Mouse (Mus musculus): ENCODE data around the gene Prkacb. TPM values are rescaled to one million over a fixed set of nuclear protein-coding genes. Genes with fewer than 3 reads are reported as not detected.

Prkacb gene
- polyA plus RNA-seq, 1 experiment: 26.1 TPM

DNA sequence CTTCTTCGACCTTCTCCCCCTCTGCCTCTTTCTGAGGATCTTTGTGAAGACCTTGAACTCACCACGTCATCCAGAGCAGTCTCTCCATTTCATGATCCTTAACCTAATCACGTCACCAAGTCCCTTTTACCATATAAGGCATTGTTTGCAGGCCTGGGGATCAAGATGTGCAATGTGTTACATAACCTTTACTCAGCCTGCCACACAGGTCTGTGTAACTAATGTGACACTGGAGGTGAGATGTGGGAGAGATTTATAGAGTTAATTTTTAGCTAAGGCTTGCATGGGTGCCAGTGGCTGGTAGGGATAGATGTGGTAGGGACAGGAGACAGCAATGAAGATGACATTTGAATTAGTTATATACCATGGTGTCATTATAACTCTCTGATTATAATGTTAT lies 104.4 kb downstream of the Prkacb start:
- no peak for TF ChIP-seq CTCF (IDR thresholded peaks at IDR 0.05; ENCODE audit: insufficient read depth, low read length)
- WGBS: 60% methylated on average over 3 of the region's 3 CpGs
- H3K4me3 ChIP-seq (replicated peaks; ENCODE audit: extremely low read depth, low read depth, low read length): no peak overlapping the region
- DNase-seq: no peak
- no peaks in the 10 kb centered on the region for H3K4me1 ChIP-seq (ENCODE audit: control insufficient read depth, insufficient read depth, low read length)

DNA sequence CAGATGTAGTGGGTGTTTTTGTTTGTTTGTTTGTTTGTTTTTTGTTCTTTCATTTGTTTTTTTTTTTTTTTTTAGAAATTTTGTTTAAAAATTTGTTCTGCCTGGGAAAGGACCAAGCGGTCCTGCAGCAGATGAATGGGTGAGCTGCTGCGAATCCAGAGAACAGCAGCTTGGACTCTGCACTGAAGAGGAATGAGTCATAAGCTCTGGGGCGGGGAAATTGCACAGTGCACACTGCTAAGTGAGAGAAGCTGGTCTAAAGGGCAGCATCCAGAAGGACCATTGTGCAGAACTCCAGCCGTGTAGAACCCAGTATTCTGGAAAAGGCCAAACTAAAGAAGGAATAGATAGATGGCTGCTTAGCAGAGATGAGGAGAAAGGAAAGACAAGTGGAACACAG lies 108.7 kb downstream of the Prkacb start:
- H3K4me1 ChIP-seq (ENCODE audit: control insufficient read depth, insufficient read depth, low read length): no peaks in the 10 kb centered on the region
- no peak for DNase-seq
- 87% methylated on average over 4 of the region's 4 CpGs for WGBS
- TF ChIP-seq CTCF (IDR thresholded peaks at IDR 0.05; ENCODE audit: insufficient read depth, low read length) (no peak), POLR2A (IDR thresholded peaks at IDR 0.05; ENCODE audit: borderline replicate concordance, extremely low read depth, low read depth, low read length) (no peak)
- no peak overlapping the region for H3K4me3 ChIP-seq (replicated peaks; ENCODE audit: extremely low read depth, low read depth, low read length)

DNA sequence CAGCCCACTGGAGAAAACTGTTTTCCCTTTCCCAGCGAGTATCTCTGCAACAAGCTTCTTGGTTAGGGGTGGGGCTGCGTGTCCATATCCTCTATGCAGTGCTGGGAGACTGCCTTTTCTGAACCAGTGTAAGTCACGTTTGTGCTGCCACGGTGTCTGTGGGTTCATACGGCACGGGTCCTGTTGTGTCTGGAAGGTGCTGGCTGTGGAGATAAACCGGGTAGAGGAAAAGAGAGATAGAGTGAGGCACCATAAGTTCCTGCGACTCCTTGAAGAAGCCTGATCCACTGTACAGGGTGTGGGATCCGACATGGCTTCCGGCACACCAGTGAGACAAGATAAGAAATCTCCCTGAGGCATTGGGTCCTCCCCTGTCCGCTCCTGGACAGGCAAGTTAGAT lies 112.7 kb downstream of the Prkacb start:
- TF ChIP-seq POLR2A (IDR thresholded peaks at IDR 0.05; ENCODE audit: borderline replicate concordance, extremely low read depth, low read depth, low read length): no peak
- no peak for TF ChIP-seq CTCF (IDR thresholded peaks at IDR 0.05; ENCODE audit: insufficient read depth, low read length)
- no peaks in the 10 kb centered on the region for H3K4me1 ChIP-seq (ENCODE audit: control insufficient read depth, insufficient read depth, low read length)
- 59% methylated on average over 11 of the region's 11 CpGs for WGBS
- H3K4me3 ChIP-seq (replicated peaks; ENCODE audit: extremely low read depth, low read depth, low read length): no peak overlapping the region
- no peak for DNase-seq

DNA sequence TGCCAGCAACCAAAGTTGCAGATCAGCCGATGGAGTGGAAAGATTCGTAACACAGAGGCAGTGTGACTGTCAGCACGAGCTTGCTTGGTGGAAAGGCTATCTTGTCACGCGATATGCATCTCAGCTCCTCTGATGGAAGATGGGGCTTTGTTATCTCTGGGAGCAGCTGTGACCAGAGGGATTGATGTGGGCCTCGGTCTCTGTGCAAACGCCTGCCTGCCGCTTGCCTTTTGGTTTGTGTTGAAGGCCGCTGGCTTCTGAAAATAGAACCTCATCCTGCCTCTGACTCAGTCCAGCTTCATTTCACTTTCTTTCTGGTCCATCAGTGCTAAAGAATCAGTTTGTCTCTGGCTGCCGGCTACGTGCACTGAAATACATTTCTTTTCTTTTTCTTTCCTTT lies 113.8 kb downstream of the Prkacb start:
- DNase-seq: no peak
- 59% methylated on average over 11 of the region's 11 CpGs for WGBS
- TF ChIP-seq CTCF (IDR thresholded peaks at IDR 0.05; ENCODE audit: insufficient read depth, low read length) (no peak), POLR2A (IDR thresholded peaks at IDR 0.05; ENCODE audit: borderline replicate concordance, extremely low read depth, low read depth, low read length) (no peak)
- Histone ChIP-seq H3K4me1 (ENCODE audit: control insufficient read depth, insufficient read depth, low read length) (no peaks in the 10 kb centered on the region), H3K4me3 (replicated peaks; ENCODE audit: extremely low read depth, low read depth, low read length) (no peak overlapping the region)

- no peak for DNase-seq
- Histone ChIP-seq H3K4me1 (ENCODE audit: control insufficient read depth, insufficient read depth, low read length) (no peaks in the 10 kb centered on the region), H3K4me3 (replicated peaks; ENCODE audit: extremely low read depth, low read depth, low read length) (no peak overlapping the region)
- 67% methylated on average over 5 of the region's 5 CpGs for WGBS
- no peak for TF ChIP-seq POLR2A (IDR thresholded peaks at IDR 0.05; ENCODE audit: borderline replicate concordance, extremely low read depth, low read depth, low read length)
- TF ChIP-seq CTCF (IDR thresholded peaks at IDR 0.05; ENCODE audit: insufficient read depth, low read length): no peak
Measured at GRCm38 (mm10) chr3:146692547-146692946, 120.2 kb downstream of the Prkacb start.

GRCm38 (mm10) chr3:146687121-146687725 lies 125.6 kb downstream of the Prkacb start:
- no peak overlapping the region for H3K4me3 ChIP-seq (replicated peaks; ENCODE audit: extremely low read depth, low read depth, low read length)

GRCm38 (mm10) chr3:146686428-146686827 lies 126.4 kb downstream of the Prkacb start:
- WGBS: 82% methylated on average over 8 of the region's 8 CpGs
- Histone ChIP-seq H3K4me1 (ENCODE audit: control insufficient read depth, insufficient read depth, low read length) (peaks cover 7% of the 10 kb centered on the region), H3K4me3 (replicated peaks; ENCODE audit: extremely low read depth, low read depth, low read length) (no peak overlapping the region)
- TF ChIP-seq POLR2A (IDR thresholded peaks at IDR 0.05; ENCODE audit: borderline replicate concordance, extremely low read depth, low read depth, low read length): no peak
- TF ChIP-seq CTCF (IDR thresholded peaks at IDR 0.05; ENCODE audit: insufficient read depth, low read length): no peak
- no peak for DNase-seq

More at GRCm38 (mm10) chr3:146687121-146687725, 125.6 kb downstream of the Prkacb start:
- DNase-seq: no peak
- WGBS: 76% methylated on average over 4 of the region's 4 CpGs
- TF ChIP-seq CTCF (IDR thresholded peaks at IDR 0.05; ENCODE audit: insufficient read depth, low read length) (no peak), POLR2A (IDR thresholded peaks at IDR 0.05; ENCODE audit: borderline replicate concordance, extremely low read depth, low read depth, low read length) (no peak)
- peaks cover 7% of the 10 kb centered on the region for H3K4me1 ChIP-seq (ENCODE audit: control insufficient read depth, insufficient read depth, low read length)

DNA sequence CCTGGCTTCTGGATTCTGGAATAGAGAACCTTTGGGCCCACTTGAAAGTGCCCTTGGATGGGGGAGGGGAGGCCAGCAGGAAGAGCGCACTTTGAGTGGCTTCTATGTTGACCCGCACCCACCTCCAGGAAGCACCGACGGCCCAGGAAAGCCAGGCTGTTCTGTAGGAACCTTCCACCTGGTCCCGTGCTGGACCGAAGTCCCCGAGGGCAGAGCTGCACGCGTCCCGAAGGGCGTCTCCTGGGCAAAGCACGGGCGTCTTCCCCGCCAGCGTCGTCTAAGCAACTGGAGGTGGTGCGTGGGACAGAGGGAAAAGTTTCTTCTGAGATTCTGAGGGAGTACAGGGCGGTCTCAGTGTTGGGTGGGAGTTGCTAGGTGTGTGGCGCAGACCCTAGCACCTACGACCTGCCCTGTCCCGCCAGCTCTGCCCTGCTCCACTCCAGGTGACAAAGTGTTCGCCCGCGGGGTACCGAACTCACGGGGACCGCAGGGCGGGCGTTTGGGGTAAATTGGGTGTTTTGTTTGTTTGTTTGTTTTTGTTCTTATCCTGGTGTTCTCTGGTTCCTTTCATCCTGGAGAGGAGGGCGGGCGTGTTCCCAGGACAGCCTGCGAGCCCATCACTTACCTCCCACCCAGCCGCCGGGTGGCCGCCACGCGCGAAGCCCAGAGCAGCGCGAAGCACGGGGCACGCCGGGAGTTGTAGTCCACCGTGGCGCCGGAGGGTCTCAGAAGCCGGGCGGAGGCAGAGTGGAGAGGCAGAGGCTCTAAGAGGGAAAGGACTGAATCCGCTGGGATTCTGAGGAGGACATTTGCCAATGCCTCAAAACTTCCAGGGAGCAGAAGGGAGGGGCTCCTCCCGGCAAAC lies 127.7 kb downstream of the Prkacb start, which contains the start of gene Samd13:
Gene Samd13, minus strand, starts transcription at position 782 of the 865 bp plus-strand sequence.
- peak within 1 kb of the TSS; percentile 54 for H3K4me3 ChIP-seq (replicated peaks; ENCODE audit: extremely low read depth, low read depth, low read length)
- H3K4me1 ChIP-seq (ENCODE audit: control insufficient read depth, insufficient read depth, low read length): peaks cover 7% of the 10 kb centered on the region
- TF ChIP-seq POLR2A (IDR thresholded peaks at IDR 0.05; ENCODE audit: borderline replicate concordance, extremely low read depth, low read depth, low read length) (no peak), CTCF (IDR thresholded peaks at IDR 0.05; ENCODE audit: insufficient read depth, low read length) (no peak)
- 3% methylated on average over 50 of the region's 50 CpGs for WGBS
- peak; percentile 25 for DNase-seq

DNA sequence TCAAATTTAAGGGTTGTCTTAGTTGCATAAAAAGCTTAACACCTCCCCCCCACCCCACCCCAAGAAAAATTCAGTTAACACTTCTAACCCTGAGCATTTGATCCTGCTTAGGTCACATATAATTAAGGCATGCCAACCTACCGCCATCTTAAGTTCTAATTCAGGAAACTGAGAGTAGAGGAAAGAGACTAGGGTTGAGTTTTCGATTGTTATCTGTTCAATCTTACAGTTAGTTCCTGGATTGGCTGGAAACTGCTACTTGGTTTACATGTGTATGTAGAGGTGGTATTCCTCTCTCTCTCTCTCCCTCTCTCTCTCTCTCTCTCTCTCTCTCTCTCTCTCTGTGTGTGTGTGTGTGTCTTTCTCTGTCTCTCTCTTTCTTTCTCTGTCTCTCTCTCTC lies 129.7 kb downstream of the Prkacb start:
- 52% methylated on average over 2 of the region's 2 CpGs for WGBS
- DNase-seq: no peak
- Histone ChIP-seq H3K4me1 (ENCODE audit: control insufficient read depth, insufficient read depth, low read length) (peaks cover 7% of the 10 kb centered on the region), H3K4me3 (replicated peaks; ENCODE audit: extremely low read depth, low read depth, low read length) (no peak overlapping the region)
- TF ChIP-seq POLR2A (IDR thresholded peaks at IDR 0.05; ENCODE audit: borderline replicate concordance, extremely low read depth, low read depth, low read length): no peak

Measured in lung, adult 2 months (tissue).